19 mouse cellular contexts compared by ENCODE assay signal in genomic region chr16:22398784-22399453, GRCm38 (mm10). TPM values are rescaled to one million over a fixed set of nuclear protein-coding genes. Genes with fewer than 3 reads are reported as not detected.
DNase-seq lines count a peak whose midpoint lies in the region.
"Had no signal": no experiment of that assay in that cellular context is flagged by ENCODE, and none has a peak within 500 bp of the region (broad histone marks: within the 10 kb centered on the region; RNA-seq: fewer than 3 reads in every experiment).

No protein-coding gene starts in this region.

- H3K79me2 ChIP-seq in macrophage (ENCODE audit: inconsistent target), result no peaks in the 10 kb centered on the region

- no peak overlapping the region for H3K4me3 ChIP-seq in macrophage (ENCODE audit: inconsistent target)
- H3K4me3 ChIP-seq: forebrain, embryonic 10.5 days; hindbrain, embryonic 13.5 days; intestine, embryonic 15.5 days; kidney, embryonic 15.5 days; neural tube, embryonic 12.5 days had no signal

- H3K36me3 ChIP-seq in macrophage (ENCODE audit: inconsistent target), result no peaks in the 10 kb centered on the region
- H3K36me3 ChIP-seq: hindbrain, embryonic 13.5 days; intestine, embryonic 15.5 days; neural tube, embryonic 12.5 days had no signal

- DNase-seq in spleen, postnatal 36 days (ENCODE audit: low spot score in 2 of 2), result peak; percentile 29 to 36
- no peak for DNase-seq in spleen, postnatal 14 days (ENCODE audit: low spot score in 2 of 2)
- peak; percentile 31 for DNase-seq in MEL-GATA-1-ER (ENCODE audit: extremely low read depth, low read depth)
- no peak for DNase-seq in gastrocnemius, postnatal 36 days
- DNase-seq in adrenal gland, adult 2 months, result no peak
- no peak for DNase-seq in left cerebral cortex, adult 9 months (ENCODE audit: low spot score in 2 of 2)
- no peak for DNase-seq in cerebellum, adult 11-12 months
- DNase-seq: cerebellum, adult 9-10 months; gastrocnemius, postnatal 10 days; layer of hippocampus, postnatal 36 days; liver; right cerebral cortex, postnatal 14 days; thymus, adult 2 months had no signal

- 27% methylated on average over 10 of the region's 10 CpGs for WGBS in macrophage (ENCODE audit: missing documents)

- intact Hi-C loops in gastrocnemius, postnatal 36 days (cut with DNase I), result no loop called here

- peak overlapping the region; percentile 61 for H3K27ac ChIP-seq in macrophage
- H3K27ac ChIP-seq: forebrain, embryonic 10.5 days; hindbrain, embryonic 13.5 days; intestine, embryonic 15.5 days; kidney, embryonic 15.5 days; neural tube, embryonic 12.5 days had no signal

RNA-seq across cellular contexts. Expression of gene Etv5, which starts 40.6 kb away (rescaled TPM):
- 10 to 100 TPM in 11 of 26 experiments, 1 to 10 TPM in 15; 2.3 to 15.9 (median 9.1) TPM for total RNA-seq in macrophage (2018; cell fraction: chromatin; rRNA removed)
- total RNA-seq in macrophage (2018; cell fraction: cytosol; rRNA removed), result 10 to 100 TPM in 25 of 26 experiments, 1 to 10 TPM in 1; 9.2 to 16.2 (median 12.9) TPM
- 10 to 100 TPM in 6 of 26 experiments, 1 to 10 TPM in 20; 5.1 to 68.1 (median 7.5) TPM for total RNA-seq in macrophage (2018; cell fraction: nucleus; rRNA removed)
- polyA plus RNA-seq in macrophage (2018), result 6.4 to 103 TPM (median 10.0 TPM) in 3 replicates
- total RNA-seq in gastrocnemius, postnatal 36 days (2021), result 10 to 100 TPM; 10.6 to 13.1 TPM
- total RNA-seq in adrenal gland, adult 2 months (2021), result 10 to 100 TPM; 24.5 to 34.1 TPM
- polyA plus RNA-seq in adrenal gland, adult 2 months (2012; rRNA removed), result 15.6 and 17.4 TPM in 2 replicates

Comparison
In these comparisons a context has a peak if more than half of its experiments do, and no peak if none do; other contexts are left out.
1. DNase-seq: peak in spleen, postnatal 36 days (2 of 2) and MEL-GATA-1-ER (single experiment); none in spleen, postnatal 14 days (0 of 2), gastrocnemius, postnatal 36 days (0 of 2), adrenal gland, adult 2 months (single experiment), left cerebral cortex, adult 9 months (0 of 2) and cerebellum, adult 11-12 months (single experiment).